Mouse (Mus musculus) stomach, postnatal 0 days (tissue): ENCODE data around the gene Luc7l. TPM values are rescaled to one million over a fixed set of nuclear protein-coding genes. Genes with fewer than 3 reads are reported as not detected.

Source experiments
- ATAC-seq: fragments of 200-750 bp; cut with Nextera tagmentation; 2 replicates; pipeline ENCODE4 v1.8.0; 2017; ENCODE audit not compliant: low FRiP score, low TSS enrichment
- DNase-seq: peaks from one replicate; pipeline ENCODE4 v3.0.0-alpha.2; 2016; ENCODE audit warnings: low spot score
- H3K27ac ChIP-seq: fragments of 300-500 bp; sonication (generic); replicated peaks from 2 replicates; pipeline ENCODE4 v1.5.1; 2014; ENCODE audit warnings: mild to moderate bottlenecking, control low read depth
- H3K27me3 ChIP-seq: fragments of 300-500 bp; sonication (generic); 2 replicates; pipeline ENCODE4 v1.6.1; 2014; ENCODE audit warnings: low read length; ENCODE audit not compliant: control insufficient read depth, insufficient read depth
- H3K36me3 ChIP-seq: fragments of 300-500 bp; sonication (generic); 2 replicates; pipeline ENCODE4 v1.6.1; 2014; ENCODE audit warnings: low read length, mixed read lengths; ENCODE audit not compliant: control insufficient read depth, insufficient read depth
- H3K4me1 ChIP-seq: fragments of 300-500 bp; sonication (generic); replicated peaks from 2 replicates; pipeline ENCODE4 v1.6.1; 2014; ENCODE audit warnings: antibody characterized with exemption; ENCODE audit not compliant: control insufficient read depth, insufficient read depth
- H3K4me2 ChIP-seq: fragments of 300-500 bp; sonication (generic); replicated peaks from 2 replicates; pipeline ENCODE4 v1.6.1; 2014; ENCODE audit warnings: low read depth, mild to moderate bottlenecking, control low read depth, moderate library complexity
- H3K4me3 ChIP-seq: fragments of 300-500 bp; sonication (generic); 2 replicates; pipeline ENCODE4 v1.5.1; 2014; ENCODE audit warnings: low read depth, low read length, control low read depth
- H3K9ac ChIP-seq: fragments of 300-500 bp; sonication (generic); 2 replicates; pipeline ENCODE4 v1.6.1; 2014; ENCODE audit warnings: mild to moderate bottlenecking, low read length, control low read depth, mixed read lengths
- H3K9me3 ChIP-seq: fragments of 300-500 bp; sonication (generic); 2 replicates; pipeline ENCODE4 v1.6.1; 2016; ENCODE audit warnings: low read length; ENCODE audit not compliant: control insufficient read depth
- CTCF ChIP-seq: IDR thresholded peaks from 2 replicates; pipeline ENCODE4 v1.5.1; 2016; ENCODE audit warnings: antibody characterized with exemption, low read depth, mild to moderate bottlenecking, moderate library complexity
- EP300 ChIP-seq: optimal IDR thresholded peaks from 2 replicates; pipeline ENCODE3; 2016; ENCODE audit warnings: antibody characterized with exemption
- WGBS: fragments of 180-500 bp; shearing (Covaris S2); extraction: QIAGEN DNeasy Blood & Tissue Kit; methylation state at CpG from one replicate; pipeline ENCODE4 v1.1.7; 2014; 5-methylcytosine and 5-hydroxymethylcytosine counted together
- polyA plus RNA-seq: library from polyadenylated mRNA; unstranded; fragments of >200 nt; fragmentation: Nextera tagmentation; extraction: Ambion mirVana; gene quantifications from 2 replicates; pipeline ENCODE4 v1.2.1, GENCODE M21; 2015

Luc7l gene
- polyA plus RNA-seq, 1 experiment from 2014 or later: 42.9 TPM

DNA sequence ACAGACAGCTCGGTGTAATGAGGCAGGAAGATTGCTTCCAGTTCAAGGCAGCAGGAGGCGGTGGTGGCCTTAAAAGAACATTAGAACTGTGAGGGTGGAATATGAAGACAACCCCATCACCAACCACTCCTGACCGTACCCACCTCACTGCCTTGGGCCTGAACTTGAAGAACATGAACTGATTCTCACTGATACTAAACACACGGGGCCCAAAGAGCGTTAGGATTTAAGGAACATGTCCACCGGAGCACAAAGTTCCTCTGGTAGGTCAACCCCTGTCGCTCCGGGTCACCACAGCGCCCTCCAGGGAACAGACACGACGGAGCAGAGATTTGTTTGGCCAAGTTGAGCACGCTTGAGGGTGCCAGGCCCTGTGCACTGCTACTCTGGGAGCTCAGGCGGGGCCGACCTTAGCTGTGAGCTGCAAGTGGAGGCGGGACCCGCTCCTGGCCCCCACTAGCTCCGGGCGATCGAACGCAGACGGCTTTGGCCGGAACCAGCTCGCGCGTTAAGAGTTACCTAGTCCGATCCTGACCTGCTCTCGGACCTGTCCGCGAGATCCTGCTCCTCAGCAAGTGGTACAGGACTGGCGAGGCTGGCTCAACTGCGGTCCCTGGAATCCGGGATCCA is 9.1 kb upstream of the Luc7l start:
- Histone ChIP-seq H3K4me1 (no peaks in the 10 kb centered on the region; the same call in none of the 2 replicates), H3K27me3 (no peaks in the 10 kb centered on the region), H3K36me3 (no peaks in the 10 kb centered on the region), H3K27ac (peak overlapping the region; percentile 87), H3K9ac (peak overlapping the region; percentile 65), H3K4me3 (peak overlapping the region; percentile 74), H3K9me3 (no peaks in the 10 kb centered on the region), H3K4me2 (peak overlapping the region; percentile 65)
- peak; percentile 80 for ATAC-seq
- no peak for TF ChIP-seq EP300
- peak; percentile 66 for TF ChIP-seq CTCF
- under 1% methylated on average over 32 of the region's 32 CpGs for WGBS
- DNase-seq: peak; percentile 83

GRCm38 (mm10) chr17:26244101-26244841 is 8.4 kb upstream of the Luc7l start, which contains the start of gene Fam234a:
Fam234a (minus strand) TSS chr17:26244242.
- WGBS: 6% methylated on average over 32 of the region's 33 CpGs

DNA sequence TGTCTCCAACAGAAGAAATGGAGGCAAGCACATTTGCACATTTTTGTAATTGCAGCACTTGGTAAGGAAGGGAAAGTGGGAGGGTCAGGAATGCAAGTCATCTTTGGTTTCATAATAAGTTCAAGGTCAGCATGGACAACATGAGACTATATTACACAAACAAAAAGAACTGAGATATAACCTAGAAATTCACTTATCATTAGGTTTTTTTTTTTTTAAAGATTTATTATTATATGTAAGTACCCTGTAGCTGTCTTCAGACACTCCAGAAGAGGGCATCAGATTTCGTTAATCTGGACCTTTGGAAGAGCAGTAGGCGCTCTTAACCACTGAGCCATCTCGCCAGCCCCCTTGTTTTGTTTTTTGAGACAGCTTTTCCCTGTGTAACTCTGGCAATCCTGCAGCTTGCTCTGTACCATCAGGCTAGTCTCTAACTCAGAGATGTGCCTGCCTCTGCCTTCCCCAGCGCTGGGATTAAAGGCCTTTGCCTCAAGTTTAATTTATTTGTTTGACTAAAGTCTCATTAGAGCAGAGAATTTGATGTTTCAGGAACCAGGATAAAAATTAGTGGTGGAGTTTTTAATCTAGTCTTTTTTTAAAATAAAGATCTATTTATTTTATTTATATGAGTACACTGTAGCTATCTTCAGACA is 684 bp upstream of the Luc7l start:
- DNase-seq: no peak
- no peak overlapping the region; the same call in 1 of the 2 replicates for H3K4me3 ChIP-seq
- ATAC-seq: no peak

More at GRCm38 (mm10) chr17:26244101-26244841, 8.4 kb upstream of the Luc7l start, which contains the start of gene Fam234a:
- Histone ChIP-seq H3K4me3 (peak within 1 kb of the TSS; percentile 74), H3K36me3 (no peaks in the 10 kb centered on the region), H3K4me2 (peak within 1 kb of the TSS; percentile 65), H3K27me3 (no peaks in the 10 kb centered on the region), H3K4me1 (no peaks in the 10 kb centered on the region; the same call in none of the 2 replicates), H3K9ac (peak within 1 kb of the TSS; percentile 65), H3K9me3 (no peaks in the 10 kb centered on the region), H3K27ac (peak within 1 kb of the TSS; percentile 87)
- TF ChIP-seq CTCF (peak; percentile 23; the same call in 1 of the 2 replicates), EP300 (no peak)
- peak; percentile 99 for DNase-seq
- ATAC-seq: peak; percentile 95

DNA sequence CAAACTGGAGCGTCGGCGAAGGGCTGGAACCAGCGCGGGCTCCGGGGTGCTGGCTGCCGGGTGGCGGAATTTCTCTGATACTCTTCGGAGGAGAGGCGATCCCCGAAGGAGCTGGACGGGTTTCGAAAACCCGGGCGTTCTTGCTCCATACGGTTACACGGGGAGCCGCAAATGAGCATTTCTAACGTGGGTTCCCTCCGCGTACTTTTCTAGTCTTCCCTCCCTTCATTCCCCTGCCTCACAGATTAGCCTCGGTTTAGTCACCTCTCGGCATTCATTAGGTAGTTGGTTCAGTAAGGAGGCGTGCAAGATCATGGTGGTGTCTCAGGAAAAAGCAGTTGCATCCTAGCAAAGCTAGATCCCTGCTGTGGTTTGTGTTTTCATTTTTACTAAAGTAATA is 703 bp downstream of the Luc7l start:
- Histone ChIP-seq H3K9me3 (no peaks in the 10 kb centered on the region), H3K4me3 (peak overlapping the region; percentile 85), H3K27ac (peak overlapping the region; percentile 100), H3K4me1 (no peaks in the 10 kb centered on the region), H3K27me3 (no peaks in the 10 kb centered on the region), H3K4me2 (peak overlapping the region; percentile 73), H3K9ac (peak overlapping the region; percentile 98), H3K36me3 (peaks cover 7% of the 10 kb centered on the region)
- ATAC-seq (no peak), DNase-seq (no peak)
- WGBS: under 1% methylated on average over 24 of the region's 24 CpGs
- TF ChIP-seq CTCF: no peak
- TF ChIP-seq EP300: no peak

More for the DNA sequence above, 684 bp upstream of the Luc7l start:
- Histone ChIP-seq H3K9me3 (no peaks in the 10 kb centered on the region), H3K27ac (no peak overlapping the region), H3K4me1 (no peaks in the 10 kb centered on the region), H3K36me3 (peaks cover 4% of the 10 kb centered on the region), H3K4me2 (peak overlapping the region; percentile 73), H3K9ac (no peak overlapping the region; the same call in 1 of the 2 replicates), H3K27me3 (no peaks in the 10 kb centered on the region)
- TF ChIP-seq EP300: no peak
- no peak for TF ChIP-seq CTCF
- WGBS: 58% methylated on average over 4 of the region's 4 CpGs

GRCm38 (mm10) chr17:26255313-26255712 is 2.6 kb downstream of the Luc7l start:
- TF ChIP-seq CTCF (no peak), EP300 (no peak)
- Histone ChIP-seq H3K27me3 (no peaks in the 10 kb centered on the region), H3K4me3 (no peak overlapping the region), H3K9ac (no peak overlapping the region), H3K4me1 (no peaks in the 10 kb centered on the region), H3K36me3 (peaks cover 12% of the 10 kb centered on the region), H3K4me2 (no peak overlapping the region), H3K9me3 (no peaks in the 10 kb centered on the region), H3K27ac (no peak overlapping the region)
- DNase-seq (no peak), ATAC-seq (no peak)
- 92% methylated on average over 7 of the region's 7 CpGs for WGBS
